Mouse (Mus musculus) CD4-positive helper T cell, adult 2 months (primary cell): ENCODE measurements around the gene Slc22a2.
A peak's percentile ranks its signal among the peaks of the same experiment; 100 is the strongest.

Experiments
- DNase-seq: peaks from one replicate; pipeline ENCODE4 v3.0.0-alpha.2; 2012; ENCODE audit warnings: low read depth, missing footprints, low spot score

Gene Slc22a2

DNA sequence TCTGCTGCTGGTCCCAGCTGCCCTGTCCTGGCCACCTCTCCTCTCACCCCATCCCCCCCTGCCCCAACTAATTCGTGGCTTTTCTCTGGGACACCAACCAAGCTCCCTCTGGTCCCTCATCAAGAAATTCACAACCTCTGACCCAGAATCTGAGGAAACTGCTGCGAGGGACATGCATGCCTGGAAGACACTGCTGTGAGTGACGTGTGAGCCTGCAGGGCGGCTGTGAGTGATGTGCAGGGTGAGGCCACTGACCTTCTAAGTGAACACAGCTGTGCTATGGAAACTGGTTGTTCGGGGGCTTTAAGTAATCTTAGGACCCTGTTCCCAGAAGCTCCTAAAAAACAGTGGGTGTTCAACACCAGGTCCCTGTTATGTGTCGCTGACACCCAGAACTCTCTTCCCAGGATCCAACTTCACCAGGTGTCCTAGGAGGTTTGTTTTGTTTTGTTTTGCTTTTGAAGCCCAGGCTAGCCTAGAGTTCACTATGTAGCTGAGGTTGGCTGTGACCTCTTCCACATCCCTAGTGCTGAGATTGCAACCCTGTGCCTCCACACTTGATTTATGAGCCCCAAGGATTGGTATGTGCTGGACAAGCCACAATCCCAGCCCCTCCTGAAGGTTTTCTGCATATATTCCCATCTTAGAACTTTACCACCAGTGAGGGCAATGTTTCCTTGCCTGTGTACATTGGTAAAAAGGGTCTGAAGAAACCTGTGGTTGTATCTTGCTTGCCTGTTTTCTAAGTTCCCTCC lies 47.2 kb downstream of the Slc22a2 start:
- DNase-seq = no peak

DNA sequence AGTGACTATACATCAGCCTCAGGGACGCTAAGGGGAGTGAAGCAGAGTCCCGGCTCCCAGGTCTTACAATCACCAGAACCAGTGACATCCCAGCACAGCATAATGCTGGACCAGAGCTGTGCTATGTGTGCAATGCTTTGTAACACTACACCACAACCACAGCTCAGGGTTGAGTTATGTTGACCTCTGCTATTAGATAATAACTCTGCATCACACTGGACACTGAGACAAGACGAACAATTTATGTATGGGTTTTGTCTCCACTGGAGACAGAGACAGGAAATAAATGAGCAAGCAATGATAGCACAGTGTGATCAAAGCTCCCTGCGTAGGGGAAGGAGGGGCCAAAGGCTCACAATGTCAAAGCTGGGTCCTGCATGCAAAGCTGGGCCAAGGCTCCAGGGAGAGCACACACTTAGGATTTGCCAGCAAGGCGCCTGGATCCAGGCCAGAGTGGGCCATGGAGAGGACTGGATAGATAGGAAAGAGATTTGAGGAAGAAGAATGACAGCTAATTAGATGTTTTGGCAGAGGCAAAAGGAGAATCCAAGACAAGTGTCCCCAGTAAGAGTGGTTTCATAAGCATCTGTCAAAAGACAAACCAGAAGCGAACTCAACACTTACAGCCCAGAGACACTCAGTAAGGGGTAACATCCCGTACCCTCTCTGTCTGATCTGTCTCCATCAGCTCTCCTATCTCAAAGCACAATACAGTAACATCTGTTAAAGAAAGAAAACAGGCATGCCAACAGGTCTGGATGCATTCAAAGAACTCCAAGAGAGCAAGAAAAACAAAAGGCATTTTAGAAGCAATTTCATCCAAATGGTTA lies 48.1 kb downstream of the Slc22a2 start:
- DNase-seq = no peak

DNA sequence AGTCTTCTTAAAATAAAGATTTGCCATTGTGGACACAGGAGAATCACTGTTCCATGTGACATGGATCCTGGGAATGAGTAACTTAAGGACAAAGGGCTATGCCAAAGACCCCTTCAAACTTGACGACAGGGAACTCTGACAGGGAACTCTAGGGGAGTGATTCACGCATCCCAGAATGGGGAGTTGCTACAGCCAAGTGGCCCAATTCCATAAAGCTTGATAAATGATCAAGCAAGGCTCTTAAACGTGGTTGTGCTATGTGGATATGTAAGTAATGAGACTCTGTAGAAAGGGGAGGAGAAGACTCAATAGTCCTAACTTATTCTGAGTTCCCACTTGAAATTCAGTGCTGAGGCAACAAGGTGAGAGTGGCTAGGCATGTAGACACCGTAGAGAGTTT lies 50.9 kb downstream of the Slc22a2 start:
- no peak for DNase-seq

DNA sequence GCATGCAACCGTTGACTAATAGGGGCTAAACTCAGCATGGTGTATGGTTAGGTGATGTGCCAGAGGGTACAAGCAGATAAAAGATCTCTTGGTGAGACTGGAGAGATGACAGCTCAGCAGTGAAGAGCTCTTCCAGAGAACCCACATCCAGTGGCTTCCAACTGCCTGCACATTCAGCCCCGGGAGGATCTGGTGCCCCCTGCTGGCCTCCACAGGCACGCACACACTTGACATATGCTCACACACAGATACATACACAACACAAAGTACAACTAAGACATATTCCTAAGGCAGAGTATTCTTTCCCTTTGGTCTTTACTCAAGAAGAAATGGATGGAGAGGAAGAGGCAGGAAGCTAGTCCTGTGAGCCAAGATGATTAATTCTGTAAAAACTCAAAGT lies 55.7 kb downstream of the Slc22a2 start:
- no peak for DNase-seq

DNA sequence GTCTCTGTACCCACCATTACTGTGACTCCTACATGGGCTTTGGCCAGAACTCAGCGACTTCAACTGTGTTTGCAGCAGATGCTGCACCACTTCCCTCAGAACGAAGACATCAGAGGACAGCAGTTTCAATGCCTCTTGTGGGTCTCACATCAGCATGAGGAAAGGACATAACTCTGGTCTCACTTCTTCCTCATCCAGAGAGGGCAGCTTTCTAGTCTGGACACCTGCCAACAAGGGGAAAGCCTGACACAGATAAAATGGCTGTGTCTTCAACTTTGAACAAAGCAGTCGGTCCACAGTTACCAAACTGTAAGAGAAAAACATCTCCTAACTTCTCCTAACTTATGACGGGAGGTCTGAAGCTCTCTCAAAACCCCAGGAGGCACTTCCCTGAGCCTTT lies 57.2 kb downstream of the Slc22a2 start:
- no peak for DNase-seq

DNA sequence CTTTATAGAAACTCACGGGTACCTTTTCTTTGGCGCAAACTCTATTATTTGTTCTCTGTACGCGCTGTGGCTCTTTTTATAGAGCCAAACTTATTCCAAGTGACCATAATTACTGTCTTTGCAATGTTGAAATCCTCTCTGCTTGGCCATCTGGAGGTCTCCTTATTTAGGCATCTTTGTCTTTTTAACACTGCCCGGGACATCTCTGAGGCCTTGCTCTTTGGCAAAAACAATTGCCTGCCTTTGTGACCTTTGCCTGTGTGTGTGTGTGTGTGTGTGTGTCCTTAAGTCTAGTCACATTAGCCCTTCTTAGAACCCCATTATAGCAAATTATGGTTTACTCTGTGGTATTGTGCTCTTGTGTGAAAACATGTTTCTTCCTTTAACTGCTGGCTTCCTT lies 61.5 kb downstream of the Slc22a2 start:
- DNase-seq = no peak

DNA sequence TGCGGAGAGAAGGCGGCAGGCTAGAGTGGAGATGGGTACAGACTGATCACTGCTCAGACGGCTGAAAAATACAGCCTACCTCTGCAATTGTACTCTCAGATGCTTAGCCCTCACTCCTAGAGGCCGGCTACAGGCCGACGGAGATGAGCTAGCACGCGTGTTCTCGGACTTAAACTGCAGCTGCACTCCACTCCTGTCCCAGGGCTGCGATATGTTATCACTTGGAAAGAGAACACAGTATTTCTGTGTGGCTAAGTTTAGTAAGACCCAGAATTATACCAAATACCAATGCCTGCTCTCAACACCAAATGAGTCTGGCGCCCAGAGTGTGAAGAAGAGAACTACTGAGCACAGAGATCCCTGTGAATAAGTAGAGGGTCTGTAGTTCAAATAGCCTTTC lies 68.7 kb downstream of the Slc22a2 start:
- no peak for DNase-seq

DNA sequence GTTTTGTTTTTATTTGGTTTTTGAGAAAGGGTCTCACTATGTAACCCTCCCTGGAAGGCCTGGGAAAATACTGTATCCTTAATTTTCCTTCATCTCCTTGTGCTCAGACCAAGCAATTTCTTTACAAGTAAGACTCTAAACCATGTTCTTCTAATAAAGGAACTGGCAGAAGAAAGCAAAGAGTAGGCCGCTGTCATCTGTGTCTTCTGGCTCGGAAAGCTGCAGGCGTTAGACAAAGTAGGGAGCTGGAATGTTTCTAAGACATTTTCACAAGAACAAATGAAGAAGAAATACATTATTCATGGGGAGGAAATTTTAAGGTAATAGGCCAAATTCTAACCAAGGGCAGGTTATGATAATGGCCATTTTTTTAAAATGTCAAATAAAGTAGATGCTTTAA lies 70.1 kb downstream of the Slc22a2 start:
- no peak for DNase-seq

DNA sequence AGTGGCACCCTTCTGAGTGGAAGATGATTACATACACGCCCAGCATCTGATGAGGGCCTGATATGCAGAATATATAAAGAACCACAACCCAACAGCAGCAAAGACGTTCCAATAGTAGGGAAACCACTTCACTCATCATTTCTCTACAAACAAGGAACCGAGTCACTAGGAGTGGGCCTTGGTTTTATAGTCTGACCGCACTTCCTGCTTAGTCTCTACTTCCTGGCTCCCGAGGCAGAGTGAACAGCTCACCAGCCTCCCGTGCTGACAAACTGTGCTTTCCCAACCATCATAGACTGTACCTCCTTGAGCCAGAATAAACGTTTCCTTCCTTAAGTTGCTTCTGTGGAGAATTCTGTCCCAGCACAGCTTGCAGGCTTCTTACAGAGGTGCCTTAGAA lies 71.9 kb downstream of the Slc22a2 start:
- peak; percentile 67 for DNase-seq

DNA sequence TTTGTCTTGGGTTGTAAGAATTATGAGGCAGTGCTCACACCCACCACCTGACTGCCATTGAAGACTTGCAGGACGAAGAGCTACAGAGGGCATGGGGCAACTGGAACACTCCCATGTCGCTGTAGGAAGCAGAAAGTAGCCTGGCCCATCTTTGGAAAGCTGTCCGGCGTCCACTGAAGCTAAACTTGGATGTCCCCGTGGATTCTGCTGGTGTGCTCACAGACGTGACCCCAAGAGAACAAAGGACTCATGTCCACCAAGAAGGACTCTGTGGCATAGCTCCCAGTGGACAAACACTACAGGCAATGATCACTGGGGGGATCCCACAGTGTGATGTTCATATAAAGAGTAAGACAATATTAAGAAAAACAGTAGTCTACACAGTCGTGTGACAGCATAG lies 74.9 kb downstream of the Slc22a2 start:
- DNase-seq = no peak

DNA sequence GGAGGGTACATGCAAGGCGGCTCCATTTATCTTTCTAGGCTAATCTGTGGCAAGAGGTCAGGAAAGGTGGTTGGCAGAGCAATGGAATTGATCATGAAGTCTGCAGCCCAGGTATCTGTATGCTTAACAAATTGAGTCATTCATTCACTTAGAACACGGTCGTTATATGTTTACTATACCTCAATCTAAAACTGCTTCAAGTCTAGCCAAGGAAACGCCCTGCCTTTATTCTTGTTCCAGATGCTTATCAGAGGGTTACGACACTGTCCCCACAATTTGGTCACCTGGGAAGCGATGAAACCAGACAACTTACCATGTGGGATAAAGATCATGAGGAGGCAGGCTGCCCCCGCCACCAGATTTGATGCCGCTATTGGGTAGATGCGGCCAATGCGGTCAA lies 75.3 kb downstream of the Slc22a2 start:
- no peak for DNase-seq

DNA sequence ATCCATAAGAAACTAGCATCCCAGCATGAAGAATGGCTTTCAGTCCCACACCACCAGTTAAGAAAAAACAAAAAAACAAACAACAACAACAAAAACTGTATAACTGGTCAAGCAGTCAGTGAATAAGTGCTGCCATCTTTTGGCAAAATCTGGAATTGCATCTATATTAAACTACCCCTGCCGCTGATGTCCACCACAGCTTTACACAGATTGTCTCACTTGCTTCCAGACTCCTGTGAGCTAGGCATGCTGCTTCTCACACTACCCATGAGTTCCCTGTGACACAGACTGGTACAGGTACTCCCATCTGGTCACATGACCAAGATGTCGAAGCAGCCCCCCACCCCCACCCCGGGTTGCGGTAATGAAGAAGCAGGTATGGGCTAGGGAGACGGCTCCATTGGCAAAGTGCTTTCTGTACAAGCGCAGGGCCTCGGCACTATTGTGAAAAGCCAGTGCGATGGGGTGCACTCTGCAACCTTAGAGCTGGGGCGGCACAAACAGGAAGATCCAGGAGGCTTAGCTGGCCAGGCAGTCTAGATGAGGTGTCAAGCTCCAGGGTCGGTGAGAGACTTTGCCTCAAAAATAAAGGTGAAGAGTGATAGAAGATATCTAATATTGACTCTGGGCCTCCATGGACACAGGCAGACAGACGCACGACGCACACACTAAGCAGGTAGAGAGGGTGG lies 76.8 kb downstream of the Slc22a2 start:
- peak; percentile 37 for DNase-seq

DNA sequence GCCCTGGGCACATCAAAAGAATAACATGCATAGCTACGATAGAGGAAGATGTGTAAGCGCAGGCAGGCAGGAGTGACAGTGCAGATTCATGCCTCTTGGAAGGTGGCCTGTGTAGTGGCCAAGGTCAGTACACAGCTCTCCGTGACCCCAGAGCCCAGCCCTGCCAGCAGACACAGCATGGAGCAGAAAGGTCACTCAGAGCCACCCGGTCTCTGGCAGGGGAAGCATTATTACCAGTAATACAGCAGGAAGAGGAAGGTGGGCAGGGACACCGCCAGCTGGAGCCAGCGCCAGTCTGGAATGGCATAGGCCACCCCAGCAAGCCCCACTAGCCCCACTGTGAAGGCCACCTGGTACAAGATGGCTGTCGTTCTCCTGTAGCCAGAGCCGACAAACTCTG lies 80.2 kb downstream of the Slc22a2 start:
- DNase-seq = no peak

DNA sequence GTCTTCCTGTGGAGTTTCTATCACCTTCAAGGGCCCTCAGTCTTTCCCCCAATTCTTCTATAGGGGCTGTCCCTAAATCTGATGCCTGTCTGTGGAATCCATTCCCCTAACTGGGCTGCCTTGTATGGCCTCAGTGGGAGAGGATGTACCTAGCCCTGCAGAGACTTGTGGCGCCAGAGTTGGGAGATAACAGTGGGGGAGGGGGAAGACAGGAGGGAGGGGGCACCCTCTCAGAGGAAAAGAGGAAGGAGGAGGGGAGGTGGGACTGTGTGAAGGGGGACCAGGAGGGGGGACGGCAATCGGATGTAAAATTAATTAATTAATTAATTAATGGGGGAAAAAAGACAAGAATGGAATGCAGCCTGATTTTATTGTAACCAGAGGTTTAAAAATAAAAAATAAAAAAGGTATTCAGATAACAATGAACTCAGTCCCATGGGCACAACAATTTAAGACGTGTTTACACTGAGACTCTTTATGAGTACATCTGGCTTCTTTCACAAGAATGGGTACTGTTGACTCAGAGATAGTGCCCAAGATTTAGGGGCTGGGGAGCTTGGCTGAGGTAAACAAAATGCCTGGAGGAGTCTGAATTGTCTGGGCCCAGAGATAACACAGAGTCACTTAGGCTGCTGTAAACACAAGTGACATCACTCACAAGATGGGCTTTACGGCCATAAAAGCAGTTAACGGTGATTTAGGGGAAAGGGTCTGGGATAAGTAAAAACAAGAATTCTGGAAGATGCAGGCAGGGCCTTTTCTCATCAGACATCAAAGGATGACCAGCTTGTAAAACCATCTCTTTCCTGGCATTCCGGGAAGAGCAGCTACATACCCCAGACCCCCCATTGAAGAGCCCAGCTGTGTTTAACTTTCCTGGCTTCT lies 84.8 kb downstream of the Slc22a2 start:
- DNase-seq = no peak

DNA sequence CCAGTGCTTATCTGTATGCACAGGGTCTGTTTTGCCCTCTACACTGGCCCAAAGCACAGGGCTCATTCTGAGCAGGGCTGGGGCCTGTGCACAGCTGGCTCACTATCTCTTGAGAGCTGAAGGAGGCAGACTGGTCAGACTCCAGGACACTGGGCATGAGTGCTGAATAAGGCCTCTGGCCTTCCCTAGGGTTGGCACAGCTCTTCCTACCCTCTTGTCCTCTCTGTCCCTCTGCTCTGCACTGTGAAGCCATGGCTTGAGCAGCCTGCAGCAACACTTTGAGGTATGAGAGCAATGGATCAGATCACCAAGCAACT lies 85.4 kb downstream of the Slc22a2 start:
- DNase-seq = no peak

DNA sequence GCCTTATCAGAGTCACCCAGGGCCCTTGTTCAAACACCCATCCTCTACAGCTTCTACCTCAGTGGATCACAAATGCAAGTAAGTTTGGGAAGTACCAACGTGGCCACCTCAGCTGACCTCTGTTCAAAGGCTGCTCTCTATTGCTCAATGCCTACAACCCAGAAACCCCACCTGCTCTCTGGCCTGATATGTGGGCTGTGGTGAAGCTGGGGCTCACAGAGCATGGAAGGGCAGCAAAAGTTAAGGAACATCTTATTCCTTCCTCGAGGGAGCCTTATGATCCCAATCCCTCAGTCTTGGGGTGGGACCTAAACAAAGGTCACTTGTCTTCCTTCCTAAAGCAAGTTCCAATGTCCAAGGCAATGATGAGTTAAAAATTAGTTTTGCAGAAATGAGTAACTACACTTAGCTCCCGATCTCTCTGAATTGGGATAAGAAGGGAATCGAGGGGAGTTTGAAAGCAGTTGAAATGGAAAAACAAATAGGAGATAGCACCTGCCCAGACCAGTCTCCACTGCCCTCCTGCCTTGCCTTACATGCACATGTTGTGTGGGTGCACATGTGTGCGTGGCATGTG lies 87.2 kb downstream of the Slc22a2 start:
- no peak for DNase-seq

DNA sequence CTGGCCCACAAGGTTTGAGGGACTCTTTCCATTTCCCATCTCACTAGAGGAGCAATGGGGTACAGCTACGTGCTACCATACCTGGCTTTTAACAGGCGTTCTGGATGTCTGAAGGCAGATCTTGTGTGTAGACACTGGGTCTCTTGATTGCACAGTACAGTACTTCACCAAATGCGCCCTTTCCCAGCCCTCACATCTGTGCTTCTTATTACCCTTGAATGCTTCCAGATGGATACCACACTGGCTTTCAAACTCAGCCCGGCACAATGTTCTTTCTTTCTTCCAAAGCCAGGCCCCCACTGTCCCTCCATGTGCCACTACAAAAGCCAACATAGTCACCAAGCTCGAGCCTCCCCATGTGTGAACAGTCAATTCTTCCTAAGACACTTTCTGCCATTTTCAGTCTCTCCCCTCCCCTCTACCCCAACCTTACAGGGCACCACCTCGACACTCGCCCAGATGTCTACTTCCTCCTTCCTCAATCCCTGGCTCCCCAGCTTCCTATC lies 88.4 kb downstream of the Slc22a2 start:
- no peak for DNase-seq

DNA sequence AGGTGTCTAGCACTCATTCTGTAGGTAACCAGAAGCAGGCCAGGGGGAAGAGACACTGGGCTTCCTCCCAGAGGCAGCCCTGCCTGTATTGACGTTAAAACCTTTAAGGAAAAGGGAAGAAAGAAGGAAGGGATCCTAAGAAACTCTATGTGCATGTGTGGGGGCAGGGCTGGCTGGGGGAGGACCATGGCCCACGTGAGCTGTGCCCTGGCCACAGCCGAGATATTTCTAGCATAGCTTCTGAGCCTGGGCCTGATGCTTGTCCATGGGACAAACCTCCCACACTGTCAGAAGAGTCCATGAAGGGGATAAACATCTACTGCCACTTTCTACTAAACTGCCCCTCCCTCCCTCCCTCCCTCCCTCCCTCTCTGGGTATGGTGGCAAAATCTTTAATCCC lies 89.9 kb downstream of the Slc22a2 start:
- no peak for DNase-seq

DNA sequence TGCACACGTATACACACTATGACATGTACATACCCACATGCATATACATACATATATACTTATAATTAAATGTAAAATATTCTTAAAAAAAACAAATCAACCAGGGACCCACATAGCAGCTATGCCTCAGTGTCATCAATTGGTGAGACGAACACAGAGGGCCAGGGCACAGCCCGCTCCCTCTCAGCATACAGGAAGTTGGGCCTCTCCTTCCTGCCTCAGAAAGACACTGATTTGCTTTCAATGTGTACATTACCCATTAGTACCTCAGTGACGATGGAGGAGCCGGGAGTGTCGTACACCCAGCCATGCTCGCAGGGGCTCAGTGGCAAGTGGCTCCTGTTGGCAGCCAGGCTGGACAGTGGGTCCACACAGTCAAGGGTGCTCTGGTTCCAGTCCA lies 91.0 kb downstream of the Slc22a2 start:
- peak; percentile 35 for DNase-seq

DNA sequence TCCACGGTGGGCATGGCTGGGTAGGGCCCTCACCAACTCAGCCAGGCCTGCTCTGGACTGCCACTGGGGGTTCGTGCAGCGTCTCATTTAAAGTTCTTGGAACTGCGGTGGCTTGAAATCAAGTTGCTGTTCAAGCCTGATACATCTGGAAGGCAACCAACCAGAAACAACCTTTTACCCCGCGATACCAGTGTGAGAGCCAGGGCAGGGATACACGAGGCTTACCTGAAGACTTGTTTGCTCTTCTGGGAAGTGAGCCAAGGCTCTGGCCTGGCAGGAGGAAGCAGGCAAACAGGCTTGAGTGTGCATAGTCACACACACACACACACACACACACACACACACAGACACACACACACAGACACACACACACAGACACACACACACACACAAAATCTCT lies 91.7 kb downstream of the Slc22a2 start, which contains the start of gene Slc22a1:
Slc22a1 (minus strand) TSS at position 184 of the 400 bp plus-strand sequence.
- DNase-seq = no peak

DNA sequence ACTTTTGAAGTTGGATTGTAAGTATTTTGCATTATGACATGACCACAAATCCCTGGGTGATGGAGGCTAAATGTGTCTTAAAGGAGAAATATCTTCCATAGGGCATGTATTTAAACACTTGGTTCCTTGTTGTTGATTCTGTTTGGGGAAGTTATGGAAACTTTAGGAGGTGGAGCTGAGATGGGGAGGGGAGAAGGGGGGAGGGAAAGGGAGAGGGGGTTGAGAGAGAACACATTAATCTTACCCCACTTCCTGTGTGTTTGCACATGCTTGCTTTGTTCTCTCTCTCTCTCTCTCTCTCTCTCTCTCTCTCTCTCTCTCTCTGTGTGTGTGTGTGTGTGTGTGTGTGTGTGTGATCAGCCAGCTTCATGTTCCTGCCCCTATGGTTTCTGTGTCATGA lies 93.2 kb downstream of the Slc22a2 start:
- DNase-seq = peak; percentile 52
